In the genomic region with DNA sequence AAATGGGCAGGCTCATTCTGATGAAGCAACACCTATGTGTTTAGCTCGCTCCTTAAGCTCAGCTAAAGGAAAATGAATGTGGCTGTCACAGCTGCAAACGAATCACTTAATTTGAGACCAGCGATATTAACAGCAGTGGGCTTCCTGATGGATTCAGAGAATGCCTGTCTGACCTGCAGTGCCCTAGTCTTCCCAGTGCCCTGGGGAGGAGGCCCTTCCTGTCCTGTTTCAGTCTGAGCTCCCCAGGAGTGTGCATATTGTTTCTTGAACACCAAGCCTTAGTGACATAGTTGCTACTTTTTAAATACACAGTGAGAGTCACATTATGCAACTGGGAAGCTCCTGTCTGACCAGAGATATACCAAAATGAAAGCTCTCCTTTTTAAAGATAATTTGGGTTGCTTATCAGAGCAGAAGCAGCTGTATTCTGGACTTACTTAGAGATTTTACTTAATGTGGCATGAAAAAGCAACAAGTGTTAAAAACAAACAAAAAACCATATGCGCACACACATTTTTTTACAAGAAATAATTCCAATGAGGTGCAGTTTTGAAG, we compare ENCODE assay signal across 9 mouse cellular contexts.
"Had no signal": no experiment of that assay in that cellular context is flagged by ENCODE, and none has a peak within 500 bp of the region (broad histone marks: within the 10 kb centered on the region; RNA-seq: fewer than 3 reads in every experiment).

No protein-coding gene starts in this region.

- H3K4me1 ChIP-seq: limb, embryonic 12.5 days had no signal

- DNase-seq: kidney, adult 11 months; kidney, postnatal 10 days; kidney, postnatal 4 days; thymus, adult 2 months; thymus, postnatal 25 days had no signal

- H3K36me3 ChIP-seq: limb, embryonic 12.5 days; neural tube, embryonic 13.5 days had no signal

- ATAC-seq: midbrain, embryonic 16.5 days had no signal

- H3K27ac ChIP-seq: layer of hippocampus, adult 2 months; limb, embryonic 12.5 days; neural tube, embryonic 13.5 days had no signal

- H3K27me3 ChIP-seq: limb, embryonic 12.5 days; neural tube, embryonic 13.5 days had no signal

- H3K4me2 ChIP-seq: limb, embryonic 12.5 days; neural tube, embryonic 13.5 days had no signal

- H3K9ac ChIP-seq: limb, embryonic 12.5 days; neural tube, embryonic 13.5 days had no signal

- H3K9me3 ChIP-seq: limb, embryonic 12.5 days; neural tube, embryonic 13.5 days had no signal

- H3K4me3 ChIP-seq: layer of hippocampus, adult 2 months; limb, embryonic 12.5 days; neural tube, embryonic 13.5 days had no signal
